Mouse (Mus musculus): ENCODE results near the gene Ada.
A peak's percentile ranks its signal among the peaks of the same experiment; 100 is the strongest.

Ada gene

DNA sequence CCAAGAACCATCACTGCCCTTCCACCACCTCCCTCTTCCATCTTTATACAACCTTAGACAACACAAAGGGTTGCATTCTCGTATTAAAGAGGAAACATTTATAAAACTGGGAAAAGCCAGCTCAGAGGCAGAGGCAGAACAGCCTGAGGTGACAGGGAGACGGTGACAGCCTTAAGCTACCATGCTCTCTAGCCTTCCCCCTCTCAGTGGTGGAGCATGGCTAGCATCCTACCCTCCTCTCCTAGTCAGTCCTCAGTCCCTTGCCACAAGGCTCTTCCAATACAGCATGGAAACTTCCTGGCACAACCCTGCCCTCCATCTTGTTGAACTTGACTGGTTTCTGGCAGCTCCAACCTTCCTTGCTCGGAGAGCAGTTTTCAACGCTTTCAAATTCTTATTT lies 21.7 kb downstream of the Ada start:
- DNase-seq: no peak

DNA sequence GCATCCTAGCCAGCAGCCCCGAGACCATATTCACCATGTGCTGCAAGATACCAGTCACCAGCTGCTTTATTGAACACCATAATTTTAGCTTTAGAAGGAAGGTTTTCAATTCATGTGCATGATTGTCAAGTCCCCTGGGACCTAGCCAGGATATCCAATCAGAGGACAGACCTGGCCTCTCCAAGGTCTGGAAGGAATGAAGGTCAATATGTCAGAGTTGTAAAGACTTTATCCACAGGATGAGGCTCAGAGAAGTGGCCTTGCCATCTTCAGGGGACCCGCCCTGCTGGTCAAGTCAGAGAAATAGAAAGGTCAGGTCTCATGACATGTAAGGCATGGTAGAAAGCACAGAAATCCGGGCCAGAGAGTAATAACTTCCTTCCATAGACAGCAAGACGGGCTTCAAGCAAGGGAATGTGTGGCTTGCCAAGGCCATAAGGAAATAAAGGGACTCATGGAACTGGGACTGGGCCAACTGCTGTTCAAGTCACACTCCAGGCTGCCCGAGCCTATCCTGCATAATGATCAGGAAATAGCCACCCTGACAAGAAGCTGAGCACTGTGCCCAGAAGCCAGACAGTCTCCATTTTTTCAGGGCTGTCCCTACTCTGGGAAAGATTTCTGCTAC lies 23.2 kb downstream of the Ada start:
- no peak for DNase-seq

DNA sequence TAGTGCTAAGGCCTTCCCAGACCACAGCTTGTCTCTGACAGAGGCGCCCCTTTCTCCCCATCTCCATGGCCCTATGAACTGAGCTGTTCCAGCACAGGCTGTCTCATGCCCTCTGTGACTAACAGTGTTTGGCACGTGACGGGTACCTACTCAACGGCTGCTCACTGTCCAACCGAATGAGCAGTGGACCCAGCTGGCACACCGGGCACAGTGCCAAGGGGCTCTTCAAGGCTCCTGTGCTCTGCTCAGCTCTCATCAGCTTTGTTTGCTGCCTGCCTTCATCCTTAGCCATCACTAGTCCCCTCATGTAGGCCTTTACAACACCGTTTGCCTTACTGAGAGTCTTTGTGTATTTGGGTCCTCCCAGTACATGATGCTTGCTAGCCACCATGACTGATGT lies 27.5 kb downstream of the Ada start:
- peak; percentile 83 for DNase-seq

DNA sequence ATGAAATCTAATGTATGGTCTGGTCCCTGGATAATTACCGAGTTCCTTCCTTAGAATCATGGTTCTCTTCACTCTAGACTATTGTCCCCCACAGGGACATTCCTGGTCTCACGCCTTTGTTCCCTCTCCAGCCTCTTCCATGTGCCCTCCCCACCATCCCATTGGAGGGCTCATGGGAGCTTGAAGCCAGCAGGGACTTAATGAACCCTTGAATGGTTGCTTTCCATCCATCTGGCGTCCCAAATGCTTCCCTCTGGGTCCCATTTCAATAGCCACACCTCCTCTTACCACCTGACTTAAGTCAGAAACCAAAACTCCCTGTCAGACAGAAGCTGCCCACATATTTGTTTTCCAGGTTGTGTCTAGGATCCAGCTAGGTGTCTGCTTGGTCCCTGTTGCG lies 30.4 kb downstream of the Ada start:
- no peak for DNase-seq

DNA sequence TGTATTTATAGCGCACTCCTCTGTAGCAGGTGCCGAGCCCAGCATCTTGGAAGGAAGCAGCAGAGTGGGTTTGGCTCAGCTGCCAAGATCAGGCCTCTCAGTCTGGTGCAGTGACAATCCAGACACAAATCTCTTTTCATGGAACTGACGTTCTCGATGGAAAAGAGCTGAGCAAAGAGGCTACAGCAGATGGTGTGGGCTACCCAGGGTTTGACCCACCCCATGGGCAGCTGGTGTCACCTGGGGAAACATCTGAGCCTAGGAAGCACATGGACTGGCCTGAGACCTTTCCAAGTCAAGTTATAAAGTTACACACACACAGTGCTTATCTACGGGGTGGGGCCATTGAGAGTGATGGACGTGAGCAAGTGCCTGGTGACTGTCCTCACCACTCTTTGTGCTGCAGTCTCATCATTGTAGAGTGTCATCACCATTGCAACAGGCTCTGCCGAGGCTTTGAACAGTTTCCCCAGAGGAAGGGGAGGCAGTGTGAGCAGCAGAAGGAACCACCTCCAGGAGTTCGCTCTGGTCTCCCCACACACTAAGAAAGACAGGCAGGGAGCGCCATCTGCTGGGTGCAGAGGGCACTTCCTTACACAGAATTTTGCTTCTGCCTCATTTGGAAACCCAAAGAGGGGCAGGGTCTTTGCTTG lies 31.0 kb downstream of the Ada start:
- peak; percentile 88 for DNase-seq

DNA sequence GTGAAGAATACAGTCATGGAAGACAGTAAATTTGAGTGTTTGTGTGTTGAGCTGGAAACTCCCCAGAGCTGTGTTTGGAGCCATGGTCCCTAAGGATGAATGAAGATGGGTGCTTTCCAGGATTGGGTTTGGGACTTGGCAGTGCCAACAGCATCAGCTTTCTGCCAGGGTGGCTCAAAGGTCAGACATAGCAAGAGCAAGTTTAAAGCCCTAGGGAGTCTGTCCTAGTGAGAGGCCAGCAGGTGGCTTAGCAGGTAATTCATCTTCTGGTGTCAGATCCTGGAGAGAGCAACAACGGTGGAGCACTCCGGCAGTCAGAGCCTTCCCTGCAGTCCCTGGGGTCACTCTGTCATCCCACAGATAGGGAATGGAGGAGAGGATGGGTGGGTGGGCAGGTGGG lies 31.5 kb downstream of the Ada start:
- DNase-seq: peak; percentile 56

DNA sequence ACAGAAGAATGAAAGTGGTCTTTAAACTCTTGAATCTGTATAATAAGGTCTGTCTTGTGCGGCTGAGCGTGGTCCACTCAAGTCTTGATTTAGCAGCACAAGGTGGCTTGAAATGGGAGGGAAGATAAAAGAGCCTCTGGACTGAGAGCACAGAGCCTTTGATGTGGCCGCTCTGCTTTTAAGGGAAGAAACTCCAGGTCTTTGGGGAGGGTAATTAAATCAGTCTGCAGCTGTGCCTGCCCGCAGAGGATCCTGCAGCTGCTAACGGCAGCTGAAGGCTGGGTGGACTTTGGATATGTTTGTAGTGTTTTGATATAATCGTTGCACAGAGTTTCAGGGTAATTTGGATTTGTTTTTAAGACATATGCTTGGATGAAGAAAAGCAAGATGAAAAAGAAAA lies 33.2 kb downstream of the Ada start:
- DNase-seq: no peak

DNA sequence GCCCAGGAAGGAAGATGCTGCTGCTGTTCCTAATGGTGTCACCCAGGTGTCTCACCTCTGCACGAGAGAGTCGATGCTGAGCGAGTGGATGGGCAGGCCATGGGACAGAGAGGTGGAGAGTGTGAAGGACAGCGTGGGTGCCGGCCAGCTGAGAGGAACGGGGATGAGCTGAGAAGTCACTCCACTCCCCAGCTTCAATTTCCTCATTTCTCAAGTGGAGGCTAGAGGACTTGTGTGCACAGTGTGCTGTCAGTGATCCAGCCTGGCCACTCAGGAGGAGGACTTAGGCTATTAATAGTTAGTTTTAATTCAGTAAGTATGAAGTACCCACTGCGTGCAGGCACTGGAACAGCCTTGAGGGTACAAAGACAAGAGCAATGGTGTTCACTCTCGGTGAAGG lies 33.6 kb downstream of the Ada start:
- DNase-seq: no peak

DNA sequence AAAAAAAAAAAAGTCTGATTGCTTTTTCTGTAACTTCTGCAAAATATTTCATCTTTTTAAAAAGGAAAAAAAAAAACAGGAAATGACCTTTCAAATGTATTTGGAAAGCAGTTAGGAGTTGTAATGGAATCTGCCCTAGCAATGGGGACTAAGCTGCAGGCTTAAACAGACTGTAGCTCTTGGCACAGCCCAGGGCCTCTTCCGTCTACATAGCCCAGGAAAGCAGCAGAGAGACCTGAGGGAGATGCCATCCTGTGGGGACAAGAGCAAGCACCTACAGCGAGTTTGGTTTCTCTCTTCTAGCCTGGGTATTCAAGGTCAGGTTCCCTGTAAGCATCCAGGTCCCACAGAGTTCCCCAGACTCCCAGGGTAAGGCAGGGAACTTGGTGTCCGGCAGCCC lies 36.7 kb downstream of the Ada start:
- DNase-seq: no peak

DNA sequence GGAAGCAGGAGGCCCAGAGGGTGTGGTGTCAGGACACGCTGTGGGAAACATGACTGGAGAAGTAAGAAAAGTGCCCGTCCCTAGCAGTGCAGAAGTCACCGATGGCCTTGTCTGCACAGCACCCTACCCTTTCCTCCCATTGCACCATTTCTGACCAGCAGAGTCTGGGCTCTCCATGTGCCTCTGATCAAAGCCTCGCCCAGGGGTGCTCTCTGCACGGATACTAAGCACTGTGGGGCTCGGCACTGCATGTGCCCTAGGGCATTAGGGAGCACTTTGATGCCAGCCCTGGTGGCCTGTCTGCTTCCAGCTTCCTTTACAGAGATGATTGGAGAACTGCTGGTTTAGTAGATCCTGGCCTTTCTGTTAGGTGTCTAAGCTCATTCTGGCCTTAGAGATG lies 37.2 kb downstream of the Ada start:
- DNase-seq: no peak

DNA sequence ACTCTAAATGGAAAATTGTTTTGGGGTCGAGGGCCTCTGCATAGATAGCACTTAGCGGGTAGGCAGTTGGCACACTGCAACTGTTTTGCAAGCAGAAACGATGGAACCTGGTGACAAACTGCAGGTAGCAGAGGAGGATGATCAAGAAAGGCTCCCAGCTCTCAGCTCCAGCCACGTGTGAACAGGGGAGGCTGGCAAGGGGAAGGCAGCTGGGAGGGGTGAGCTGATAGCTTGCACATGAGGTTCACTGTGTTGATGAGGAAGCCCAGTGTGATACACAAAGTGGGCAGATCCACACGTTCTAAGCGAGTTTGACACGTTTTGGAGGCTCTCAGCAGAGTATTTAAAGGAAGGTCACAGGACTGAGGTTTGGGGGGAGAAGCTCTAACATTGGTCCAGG lies 37.6 kb downstream of the Ada start:
- DNase-seq: no peak

DNA sequence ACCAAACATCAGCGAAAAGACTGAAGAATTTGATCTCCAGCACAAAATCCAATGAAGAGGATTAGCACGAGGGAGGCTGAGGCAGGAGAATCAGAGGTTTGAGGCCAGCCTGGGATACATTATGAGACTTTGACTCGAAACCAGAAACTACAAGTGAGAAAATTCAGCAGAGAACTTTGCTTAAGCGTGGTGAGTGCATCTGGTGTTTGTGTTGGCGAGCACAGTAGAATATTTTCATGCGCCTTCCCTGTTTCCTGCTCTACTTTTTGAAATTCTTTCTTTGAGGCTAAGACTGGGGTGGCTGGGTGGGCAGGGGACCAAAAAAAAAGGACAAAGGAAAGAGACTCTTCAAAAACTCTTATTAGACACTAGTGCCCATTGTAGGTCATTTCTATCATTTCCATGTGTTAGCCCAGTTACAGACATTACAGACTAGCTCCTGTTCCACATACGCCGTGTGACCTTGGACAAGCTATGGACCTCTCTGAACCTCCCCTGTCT lies 38.6 kb downstream of the Ada start:
- DNase-seq: no peak

DNA sequence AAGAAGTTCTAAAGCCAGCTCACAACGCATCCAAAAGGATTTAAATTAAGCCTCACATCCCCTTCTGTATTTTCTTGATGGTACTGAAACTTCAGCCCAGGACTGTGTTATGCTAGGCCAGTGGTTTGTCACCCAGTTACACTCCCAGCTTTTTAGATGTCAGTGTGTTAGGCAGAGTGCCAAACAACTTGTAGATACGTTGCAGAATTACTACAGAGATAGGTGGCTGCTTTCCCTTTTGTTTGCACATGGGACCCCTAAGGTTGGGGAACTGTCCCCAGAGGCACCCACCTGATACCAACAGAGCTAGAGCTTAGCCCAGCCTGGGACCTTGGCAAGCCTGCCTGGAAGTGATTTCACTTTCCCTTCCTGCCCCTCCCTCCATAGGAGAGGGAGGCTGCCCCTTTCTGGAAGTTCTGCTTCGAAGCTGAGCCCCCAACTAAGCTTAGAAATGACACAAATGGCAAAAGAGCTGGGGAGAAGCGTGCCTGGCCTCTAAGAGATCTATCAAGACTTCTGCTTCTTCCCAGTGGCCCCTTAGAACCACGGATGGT lies 39.4 kb downstream of the Ada start:
- no peak for DNase-seq

DNA sequence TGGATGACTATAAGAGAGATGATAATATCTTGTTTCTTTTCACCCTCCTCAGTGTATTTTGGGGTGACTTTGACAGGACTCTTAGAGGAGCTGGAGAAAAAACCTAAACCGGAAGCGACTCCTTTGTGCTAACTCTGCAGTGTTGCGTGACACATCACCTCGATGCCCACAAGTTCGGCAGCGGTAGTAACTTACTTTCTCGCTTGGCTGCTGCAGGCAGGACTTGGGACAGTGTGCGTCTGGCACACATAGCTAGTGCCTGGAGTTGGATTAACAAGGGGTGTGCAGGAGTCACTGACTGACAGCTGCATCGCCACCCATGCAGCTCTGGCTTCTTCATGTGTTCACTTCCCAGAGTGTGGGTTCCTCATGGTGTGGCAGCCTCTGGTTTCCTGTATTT lies 40.0 kb downstream of the Ada start:
- DNase-seq: no peak

DNA sequence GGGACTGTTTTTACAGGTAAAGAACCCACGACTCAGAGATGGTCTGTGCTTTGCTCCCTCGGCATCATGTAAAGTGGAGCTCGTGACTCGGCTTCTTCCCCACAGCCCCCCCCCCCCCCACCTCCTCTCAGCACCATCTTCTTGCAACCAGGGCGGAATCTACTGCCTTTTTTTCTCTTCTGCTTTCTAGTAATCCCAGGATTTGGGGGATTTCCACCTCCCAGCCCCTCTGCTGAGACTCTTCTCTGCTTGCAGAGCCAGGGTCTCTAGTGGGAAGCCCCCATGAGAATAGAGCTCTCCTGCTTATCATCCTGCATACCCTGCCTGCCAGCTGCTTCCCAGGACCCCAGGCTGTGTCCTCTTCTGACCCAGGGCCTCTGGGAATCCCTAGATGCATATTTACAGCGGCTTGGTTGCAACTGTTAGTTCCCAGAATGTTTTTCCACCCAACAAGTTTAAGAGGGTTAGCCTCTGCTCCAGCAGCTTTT lies 41.2 kb downstream of the Ada start:
- DNase-seq: no peak

DNA sequence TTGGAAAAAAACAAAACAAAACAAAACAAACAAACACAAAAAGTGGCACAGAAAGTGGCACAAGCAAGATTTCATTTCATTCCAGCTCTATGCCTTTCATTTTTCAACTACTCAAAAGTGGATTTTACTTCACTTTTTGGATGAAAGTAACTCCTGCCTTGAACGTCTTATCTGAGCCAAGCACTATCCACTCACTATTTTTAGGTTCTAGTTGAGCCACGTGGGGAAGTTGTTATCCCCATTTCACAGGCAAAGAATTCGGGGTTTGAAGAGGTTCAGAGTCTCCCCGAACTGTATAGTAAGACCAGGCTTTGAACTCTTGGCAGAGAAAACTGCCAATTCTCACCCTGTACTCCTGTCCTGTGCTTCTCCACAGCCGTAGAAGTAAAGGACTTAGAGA lies 41.7 kb downstream of the Ada start:
- DNase-seq: no peak

DNA sequence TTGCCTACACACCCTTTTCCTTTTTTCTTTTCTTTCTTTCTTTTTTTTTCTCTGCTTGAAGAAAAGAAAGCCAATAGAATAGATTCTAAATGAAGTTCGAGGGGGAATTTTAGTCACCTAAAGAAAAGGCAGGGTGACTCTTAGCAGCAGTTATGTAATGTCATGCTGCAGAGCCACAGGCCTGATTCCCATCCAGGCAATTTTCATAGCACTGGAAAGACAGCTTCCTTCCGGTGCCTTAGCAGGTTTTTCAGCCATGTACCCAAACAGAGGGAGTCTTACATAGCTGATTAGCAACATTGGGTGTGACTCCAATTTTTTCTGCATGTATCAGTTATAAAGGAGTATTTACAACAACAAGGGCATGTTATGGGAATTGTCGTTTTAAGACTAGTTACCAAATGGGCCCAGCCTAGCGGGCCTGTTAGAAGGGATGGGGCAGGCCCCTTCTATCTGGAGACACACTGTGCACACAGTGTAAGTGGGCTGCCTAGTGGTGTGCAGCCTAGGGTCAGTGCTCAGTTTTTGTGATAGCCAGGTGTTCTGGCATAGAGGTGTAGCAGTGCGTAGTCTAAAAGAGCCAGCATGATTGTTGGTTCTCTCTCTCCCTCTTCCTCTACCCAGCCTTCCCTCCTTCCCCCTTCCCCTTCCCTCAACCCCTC lies 46.3 kb downstream of the Ada start:
- DNase-seq: no peak

DNA sequence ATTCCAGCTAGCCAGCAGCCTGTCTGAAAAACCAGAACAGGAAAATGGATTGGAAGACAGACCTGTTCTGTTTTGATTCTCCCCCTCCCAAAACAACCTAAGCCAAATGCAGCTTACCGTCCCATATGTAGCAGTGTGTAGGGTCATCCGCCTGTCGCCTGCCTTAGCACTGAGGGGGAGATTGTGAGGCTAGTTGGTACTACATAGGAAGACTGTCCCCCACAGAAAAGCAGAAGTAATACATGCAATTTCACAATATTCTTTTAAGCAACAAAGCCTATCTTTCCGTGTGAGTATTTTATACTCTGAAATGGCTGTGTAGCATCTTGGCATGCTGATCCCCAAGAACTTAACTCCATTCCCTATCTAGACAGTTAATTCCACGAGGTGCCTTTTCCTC lies 47.1 kb downstream of the Ada start:
- no peak for DNase-seq

DNA sequence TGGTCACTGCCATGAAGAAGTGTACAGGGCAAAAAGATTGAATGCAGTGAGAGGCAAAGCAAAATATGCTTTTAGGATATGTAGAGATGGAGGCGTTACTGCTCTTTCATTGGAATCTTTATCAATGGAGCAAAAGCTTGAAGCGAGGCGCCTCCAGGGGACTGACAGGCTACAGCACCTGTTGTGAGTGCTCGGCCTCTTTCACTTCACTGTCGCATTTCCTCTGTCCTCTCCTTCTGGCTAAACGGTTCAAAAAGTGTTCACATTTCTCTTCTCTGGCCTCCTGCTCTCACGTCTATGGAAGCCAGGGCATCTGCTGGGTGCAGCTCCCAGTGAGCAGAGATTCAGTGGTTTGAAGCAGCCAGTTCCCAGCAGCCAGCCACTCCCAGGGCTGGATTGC lies 47.6 kb downstream of the Ada start:
- DNase-seq: no peak

DNA sequence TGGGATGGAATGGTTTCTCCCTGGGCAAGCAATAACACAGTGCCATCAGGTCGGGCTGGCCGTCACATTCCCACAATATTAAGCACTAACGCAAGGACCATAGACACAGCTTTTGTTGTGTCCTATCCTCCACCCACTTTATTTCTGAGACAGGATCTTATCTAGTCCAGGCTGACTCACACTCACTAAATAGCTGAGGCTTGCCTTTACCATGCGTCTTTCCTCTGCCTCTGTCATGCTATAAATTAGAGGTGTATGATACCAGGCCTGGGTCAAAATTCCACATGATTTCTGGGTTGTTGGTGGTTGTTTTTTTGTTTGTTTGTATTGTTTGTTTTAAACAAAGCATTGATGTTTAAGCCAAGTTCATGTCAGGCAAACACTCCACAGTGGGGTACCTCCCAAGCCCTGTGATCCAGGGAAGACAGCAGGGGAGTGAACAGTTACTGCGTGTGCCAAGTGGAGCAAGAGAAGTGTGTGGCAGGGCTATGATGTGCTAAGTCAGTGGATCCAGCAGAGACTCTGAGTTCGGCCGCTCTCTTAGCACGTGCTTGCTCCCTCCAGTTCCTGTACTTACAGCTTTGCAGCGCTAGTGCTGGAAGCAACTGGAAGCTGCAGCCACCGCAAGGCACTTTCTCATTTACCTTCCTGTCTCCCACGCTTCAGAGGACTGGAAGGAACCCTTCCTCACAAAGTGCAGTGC lies 50.8 kb downstream of the Ada start:
- DNase-seq: no peak

DNA sequence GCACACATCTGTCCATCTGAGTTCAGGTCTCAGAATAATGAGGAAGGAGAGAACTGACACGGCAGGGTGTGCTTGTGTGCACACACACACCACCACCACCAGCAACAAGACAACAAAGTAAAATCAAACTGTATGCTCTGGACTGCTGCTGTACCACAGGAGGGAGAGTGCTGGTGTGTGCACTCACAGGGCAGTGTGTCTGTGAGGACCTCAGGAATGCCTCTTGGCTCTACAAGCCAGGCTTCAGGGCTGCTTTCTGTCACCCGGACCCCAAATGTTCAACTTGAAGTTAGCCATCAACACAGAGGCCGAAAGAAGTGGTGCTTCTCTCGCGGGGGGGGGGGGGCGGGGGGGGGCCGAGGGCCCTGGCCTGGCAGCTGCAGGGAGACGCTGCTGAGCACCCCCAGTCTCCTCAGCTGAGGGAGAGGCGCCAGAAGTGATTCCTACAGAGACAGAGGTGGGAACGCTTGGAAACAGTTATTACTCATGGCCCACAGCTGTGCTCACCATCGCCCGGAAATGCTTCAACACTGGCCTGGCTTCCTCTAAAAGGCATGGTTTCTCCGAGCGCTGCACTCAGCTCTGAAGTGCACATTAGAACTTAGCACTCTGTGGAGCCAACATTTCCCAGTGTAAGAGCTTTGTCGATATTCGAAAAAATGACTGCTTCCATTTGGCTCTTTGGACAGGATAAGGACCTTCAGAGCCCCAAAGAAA lies 52.1 kb downstream of the Ada start:
- DNase-seq: no peak

DNA sequence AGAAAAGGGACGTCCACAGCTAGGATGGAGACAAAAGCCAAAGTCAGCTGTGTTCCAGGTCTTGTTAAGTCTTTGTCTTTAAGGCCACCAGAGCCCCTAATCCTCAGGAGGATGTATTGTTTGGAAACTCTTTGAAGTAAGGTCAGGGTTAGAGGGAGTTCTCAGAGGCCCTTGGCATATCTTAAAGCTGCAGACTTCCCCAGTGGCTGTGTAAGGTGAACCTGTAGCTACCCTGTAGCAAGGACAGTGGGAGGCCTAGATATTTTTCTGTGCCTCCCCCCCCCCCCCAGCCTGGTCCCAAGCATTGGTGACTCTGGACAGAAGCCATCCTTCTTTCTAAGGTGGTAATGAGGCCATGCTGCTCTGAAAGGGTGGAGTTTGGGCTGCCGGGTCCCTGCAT lies 53.3 kb downstream of the Ada start:
- no peak for DNase-seq

All from cerebellum, adult 9-10 months (tissue).